Mouse (Mus musculus) embryonic facial prominence, embryonic 10.5 days (tissue): ENCODE results near the gene Ptprd. TPM values are rescaled to one million over a fixed set of nuclear protein-coding genes. Genes with fewer than 3 reads are reported as not detected.

Experiments
- DNase-seq: peaks from one replicate; pipeline ENCODE4 v3.0.0-alpha.2; 2017; ENCODE audit warnings: low spot score
- H3K27ac ChIP-seq: fragments of 300-500 bp; sonication (generic); replicated peaks from 2 replicates; pipeline ENCODE4 v1.5.1; 2016; ENCODE audit warnings: mild to moderate bottlenecking
- H3K27me3 ChIP-seq: fragments of 300-500 bp; sonication (generic); replicated peaks from 2 replicates; pipeline ENCODE4 v1.6.1; 2016; ENCODE audit warnings: low read depth, mild to moderate bottlenecking; ENCODE audit not compliant: poor library complexity, severe bottlenecking
- H3K36me3 ChIP-seq: fragments of 300-500 bp; sonication (generic); replicated peaks from 2 replicates; pipeline ENCODE4 v1.6.1; 2016; ENCODE audit warnings: mild to moderate bottlenecking, moderate library complexity
- H3K4me1 ChIP-seq: fragments of 300-500 bp; sonication (generic); 2 replicates; pipeline ENCODE4 v1.6.1; 2016
- H3K4me3 ChIP-seq: fragments of 300-500 bp; sonication (generic); 2 replicates; pipeline ENCODE4 v1.5.1; 2016; ENCODE audit warnings: mild to moderate bottlenecking, moderate library complexity
- H3K9me3 ChIP-seq: fragments of 300-500 bp; sonication (generic); 2 replicates; pipeline ENCODE4 v1.6.1; 2016; ENCODE audit warnings: mild to moderate bottlenecking
- WGBS: fragments of 180-500 bp; shearing (Covaris S2); methylation state at CpG from one replicate; pipeline ENCODE4 v1.1.7; 2016; 5-methylcytosine and 5-hydroxymethylcytosine counted together
- polyA plus RNA-seq: library from polyadenylated mRNA; unstranded; fragments of >200 nt; fragmentation: Nextera tagmentation; extraction: Ambion mirVana; gene quantifications from 2 replicates; pipeline ENCODE4 v1.2.1, GENCODE M21; 2016

Gene Ptprd
- polyA plus RNA-seq, 1 experiment from 2014 or later, result 11.7 TPM

GRCm38 (mm10) chr4:77083165-77083564 lies 1128.6 kb downstream of the Ptprd start:
- H3K4me3 ChIP-seq, result no peak overlapping the region
- WGBS, result 55% methylated on average over 3 of the region's 3 CpGs

GRCm38 (mm10) chr4:77077607-77078006 lies 1134.2 kb downstream of the Ptprd start:
- WGBS, result 50% methylated on average over 4 of the region's 4 CpGs
- H3K9me3 ChIP-seq, result no peaks in the 10 kb centered on the region
- no peak overlapping the region for H3K4me3 ChIP-seq
- DNase-seq, result no peak
- no peak overlapping the region for H3K27ac ChIP-seq
- no peaks in the 10 kb centered on the region for H3K4me1 ChIP-seq
- H3K27me3 ChIP-seq, result no peaks in the 10 kb centered on the region
- no peaks in the 10 kb centered on the region for H3K36me3 ChIP-seq

More at GRCm38 (mm10) chr4:77083165-77083564, 1128.6 kb downstream of the Ptprd start:
- Histone ChIP-seq H3K4me1 (no peaks in the 10 kb centered on the region), H3K36me3 (no peaks in the 10 kb centered on the region), H3K9me3 (no peaks in the 10 kb centered on the region), H3K27ac (no peak overlapping the region), H3K27me3 (no peaks in the 10 kb centered on the region)
- peak; percentile 59 for DNase-seq

GRCm38 (mm10) chr4:77050536-77051207 lies 1161.1 kb downstream of the Ptprd start:
- H3K4me3 ChIP-seq, result no peak overlapping the region
- no peak overlapping the region for H3K27ac ChIP-seq
- H3K9me3 ChIP-seq, result no peaks in the 10 kb centered on the region
- WGBS, result 81% methylated on average over 6 of the region's 6 CpGs
- H3K27me3 ChIP-seq, result no peaks in the 10 kb centered on the region
- H3K36me3 ChIP-seq, result no peaks in the 10 kb centered on the region
- H3K4me1 ChIP-seq, result no peaks in the 10 kb centered on the region
- no peak for DNase-seq

- Histone ChIP-seq H3K4me3 (no peak overlapping the region), H3K27me3 (no peaks in the 10 kb centered on the region), H3K4me1 (no peaks in the 10 kb centered on the region), H3K27ac (no peak overlapping the region), H3K9me3 (no peaks in the 10 kb centered on the region), H3K36me3 (no peaks in the 10 kb centered on the region)
- WGBS, result 86% methylated on average over 1 of the region's 1 CpGs
- DNase-seq, result no peak
Observed at GRCm38 (mm10) chr4:77004483-77004882, 1207.3 kb downstream of the Ptprd start.

- Histone ChIP-seq H3K27ac (no peak overlapping the region), H3K9me3 (no peaks in the 10 kb centered on the region), H3K27me3 (no peaks in the 10 kb centered on the region), H3K36me3 (no peaks in the 10 kb centered on the region), H3K4me3 (no peak overlapping the region), H3K4me1 (no peaks in the 10 kb centered on the region)
- no peak for DNase-seq
- 93% methylated on average over 4 of the region's 4 CpGs for WGBS
Observed at GRCm38 (mm10) chr4:76996172-76996571, 1215.6 kb downstream of the Ptprd start.

GRCm38 (mm10) chr4:76989961-76990360 lies 1221.8 kb downstream of the Ptprd start:
- Histone ChIP-seq H3K27me3 (no peaks in the 10 kb centered on the region), H3K9me3 (no peaks in the 10 kb centered on the region), H3K4me3 (no peak overlapping the region), H3K4me1 (no peaks in the 10 kb centered on the region), H3K27ac (no peak overlapping the region), H3K36me3 (no peaks in the 10 kb centered on the region)
- 82% methylated on average over 1 of the region's 1 CpGs for WGBS
- DNase-seq, result no peak

- 62% methylated on average over 3 of the region's 3 CpGs for WGBS
- no peak overlapping the region; the same call in 1 of the 2 replicates for H3K27ac ChIP-seq
- DNase-seq, result no peak
Observed at GRCm38 (mm10) chr4:76977056-76977809, 1234.5 kb downstream of the Ptprd start.

GRCm38 (mm10) chr4:76948251-76948650 lies 1263.5 kb downstream of the Ptprd start:
- no peaks in the 10 kb centered on the region for H3K4me1 ChIP-seq
- peak; percentile 37 for DNase-seq
- WGBS, result 59% methylated on average over 3 of the region's 3 CpGs

More at GRCm38 (mm10) chr4:76977056-76977809, 1234.5 kb downstream of the Ptprd start:
- H3K4me3 ChIP-seq, result no peak overlapping the region
- no peaks in the 10 kb centered on the region for H3K27me3 ChIP-seq
- no peaks in the 10 kb centered on the region for H3K9me3 ChIP-seq
- H3K36me3 ChIP-seq, result no peaks in the 10 kb centered on the region
- H3K4me1 ChIP-seq, result peaks cover 8% of the 10 kb centered on the region; the same call in 1 of the 2 replicates

GRCm38 (mm10) chr4:76941382-76942360 lies 1270.1 kb downstream of the Ptprd start:
- 86% methylated on average over 6 of the region's 6 CpGs for WGBS
- no peak for DNase-seq

More at GRCm38 (mm10) chr4:76948251-76948650, 1263.5 kb downstream of the Ptprd start:
- H3K9me3 ChIP-seq, result no peaks in the 10 kb centered on the region
- H3K36me3 ChIP-seq, result no peaks in the 10 kb centered on the region
- no peaks in the 10 kb centered on the region for H3K27me3 ChIP-seq
- no peak overlapping the region for H3K4me3 ChIP-seq
- no peak overlapping the region for H3K27ac ChIP-seq

GRCm38 (mm10) chr4:76931559-76931958 lies 1280.2 kb downstream of the Ptprd start:
- no peak overlapping the region for H3K4me3 ChIP-seq
- no peaks in the 10 kb centered on the region for H3K27me3 ChIP-seq
- H3K36me3 ChIP-seq, result no peaks in the 10 kb centered on the region
- WGBS, result 71% methylated on average over 2 of the region's 2 CpGs
- no peaks in the 10 kb centered on the region for H3K9me3 ChIP-seq
- no peak overlapping the region for H3K27ac ChIP-seq
- H3K4me1 ChIP-seq, result no peaks in the 10 kb centered on the region
- DNase-seq, result no peak

More at GRCm38 (mm10) chr4:76941382-76942360, 1270.1 kb downstream of the Ptprd start:
- Histone ChIP-seq H3K27ac (no peak overlapping the region), H3K9me3 (no peaks in the 10 kb centered on the region), H3K36me3 (no peaks in the 10 kb centered on the region), H3K4me1 (no peaks in the 10 kb centered on the region), H3K27me3 (no peaks in the 10 kb centered on the region), H3K4me3 (no peak overlapping the region)

GRCm38 (mm10) chr4:76913532-76914150 lies 1298.1 kb downstream of the Ptprd start:
- Histone ChIP-seq H3K9me3 (no peaks in the 10 kb centered on the region), H3K4me1 (no peaks in the 10 kb centered on the region), H3K27me3 (no peaks in the 10 kb centered on the region), H3K36me3 (no peaks in the 10 kb centered on the region), H3K4me3 (no peak overlapping the region), H3K27ac (no peak overlapping the region)
- no peak for DNase-seq
- 77% methylated on average over 5 of the region's 5 CpGs for WGBS

- H3K9me3 ChIP-seq, result no peaks in the 10 kb centered on the region
- no peak for DNase-seq
- no peak overlapping the region for H3K27ac ChIP-seq
- H3K4me1 ChIP-seq, result no peaks in the 10 kb centered on the region; the same call in 1 of the 2 replicates
- H3K4me3 ChIP-seq, result no peak overlapping the region
- H3K27me3 ChIP-seq, result no peaks in the 10 kb centered on the region
- H3K36me3 ChIP-seq, result no peaks in the 10 kb centered on the region
- WGBS, result 13% methylated on average over 1 of the region's 1 CpGs
Observed at GRCm38 (mm10) chr4:76901692-76902091, 1310.1 kb downstream of the Ptprd start.
